Mouse (Mus musculus) lung, postnatal 0 days (tissue): ENCODE measurements at regions not wholly inside any gene's neighbourhood (a gene's known extent, or its start where the extent isn't known, plus 50 kb on each side); places are given as distances from the start of the nearest gene placed in this dataset.

Experiments
- CTCF ChIP-seq: IDR thresholded peaks from 2 replicates; pipeline ENCODE4 v1.5.1; 2016; ENCODE audit warnings: antibody characterized with exemption, mild to moderate bottlenecking
- EP300 ChIP-seq: IDR thresholded peaks from 2 replicates; pipeline ENCODE4 v1.6.1; 2016; ENCODE audit warnings: antibody characterized with exemption, mild to moderate bottlenecking, control low read depth

- no peak for TF ChIP-seq CTCF
- TF ChIP-seq EP300 = no peak
Observed at GRCm38 (mm10) chr14:114952280-114952679, 139.7 kb upstream of the Gpc5 start.
